Mouse (Mus musculus): ENCODE data around the gene Lrp1.

DNA sequence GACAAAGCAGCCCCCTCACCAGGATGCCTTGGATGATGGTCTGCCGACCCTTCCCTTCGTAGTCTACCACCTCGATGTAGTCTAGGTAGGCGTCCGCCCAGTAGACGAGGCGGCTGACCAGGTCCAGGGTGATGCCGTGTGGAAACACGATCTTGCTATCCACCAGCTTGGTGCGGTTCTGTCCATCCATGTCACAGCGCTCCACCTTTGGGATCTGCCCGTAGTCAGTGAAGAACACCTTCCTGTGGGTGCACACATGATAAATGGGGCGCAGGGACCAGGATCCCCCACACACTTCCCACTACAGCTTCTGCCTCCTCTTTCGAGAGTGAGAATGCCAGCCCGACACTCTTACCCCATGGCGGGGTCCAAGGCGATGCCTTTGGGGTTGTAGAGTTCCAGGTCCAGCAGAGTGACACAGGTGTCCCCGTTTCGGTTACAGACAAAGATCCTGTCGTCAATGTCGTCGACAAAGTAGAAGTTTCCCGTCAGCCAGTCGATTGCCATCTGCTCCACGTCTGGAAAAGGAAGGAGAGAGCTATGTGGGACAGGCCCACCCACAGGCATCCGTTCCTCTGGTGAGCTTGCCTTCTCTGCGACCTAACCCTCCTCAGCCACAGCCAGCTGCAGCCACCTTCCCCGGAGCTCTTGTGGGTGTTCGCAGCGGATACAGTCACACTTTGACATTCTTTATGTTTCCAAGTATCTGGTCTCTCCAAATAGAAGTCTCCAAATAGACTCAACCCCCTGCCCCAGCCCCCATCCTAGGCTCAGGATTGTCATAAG is 25.8 kb downstream of the Lrp1 start:
- TF ChIP-seq CTCF (conservative IDR thresholded peaks at IDR 0.05; ENCODE audit: low read length) = no peak
- TF ChIP-seq POU5F1 (IDR thresholded peaks at IDR 0.05; ENCODE audit: borderline replicate concordance, low read length) = no peak

All from E14TG2a.4 (cell line).